Mouse (Mus musculus) heart, postnatal 0 days (tissue): ENCODE data around the gene P2ry14.

ENCODE experiments used
- CTCF ChIP-seq: IDR thresholded peaks from 2 replicates; pipeline ENCODE4 v1.5.1; 2016; ENCODE audit warnings: antibody characterized with exemption, control low read depth, low read depth
- EP300 ChIP-seq: IDR thresholded peaks from 2 replicates; pipeline ENCODE4 v1.6.1; 2016; ENCODE audit warnings: antibody characterized with exemption, low read depth

- no peak for TF ChIP-seq CTCF
- no peak for TF ChIP-seq EP300
Measured at GRCm38 (mm10) chr3:59101218-59101986, 52.0 kb downstream of the P2ry14 start, which contains the start of gene Gpr171.
